Mouse (Mus musculus) cortical plate, adult 2 months (tissue): ENCODE results near the gene Hoxa9. TPM values are rescaled to one million over a fixed set of nuclear protein-coding genes. Genes with fewer than 3 reads are reported as not detected.

Source experiments
- H3K27ac ChIP-seq: fragments of 200-500 bp; 2 replicates; pipeline ENCODE4 v1.5.1; 2012; ENCODE audit warnings: low read length, control low read depth, inconsistent platforms; ENCODE audit not compliant: insufficient read depth
- H3K4me1 ChIP-seq: fragments of 200-500 bp; 2 replicates; pipeline ENCODE4 v1.6.1; 2011; ENCODE audit warnings: low read length; ENCODE audit not compliant: control insufficient read depth, insufficient read depth
- H3K4me3 ChIP-seq: fragments of 200-500 bp; 2 replicates; pipeline ENCODE4 v1.5.1; 2011; ENCODE audit warnings: mild to moderate bottlenecking, low read length, control low read depth; ENCODE audit not compliant: insufficient read depth
- CTCF ChIP-seq: fragments of 200-500 bp; IDR thresholded peaks from 2 replicates; pipeline ENCODE4 v1.5.1; 2011; ENCODE audit warnings: mild to moderate bottlenecking, control low read depth, low read length; ENCODE audit not compliant: insufficient read depth; ENCODE audit errors: extremely low read depth
- POLR2A ChIP-seq: fragments of 200-500 bp; IDR thresholded peaks from 2 replicates; pipeline ENCODE4 v1.6.1; 2011; ENCODE audit warnings: mild to moderate bottlenecking, low read length, control low read depth; ENCODE audit not compliant: insufficient read depth; ENCODE audit errors: extremely low read depth
- polyA plus RNA-seq: library from polyadenylated mRNA; depleted of rRNA; stranded (reverse); fragments of >200 nt; gene quantifications from 2 replicates; pipeline ENCODE4 v1.2.3, GENCODE M21; 2012

Gene Hoxa9
- polyA plus RNA-seq, 1 experiment: not detected

- no peak overlapping the region for H3K27ac ChIP-seq
- H3K4me3 ChIP-seq: no peak overlapping the region
- no peaks in the 10 kb centered on the region for H3K4me1 ChIP-seq
- TF ChIP-seq CTCF (no peak), POLR2A (no peak)
Measured at GRCm38 (mm10) chr6:52268341-52268740, 37.5 kb upstream of the Hoxa9 start.

GRCm38 (mm10) chr6:52267691-52268090 is 36.8 kb upstream of the Hoxa9 start:
- TF ChIP-seq CTCF (no peak), POLR2A (no peak)
- no peaks in the 10 kb centered on the region for H3K4me1 ChIP-seq
- H3K4me3 ChIP-seq: no peak overlapping the region
- no peak overlapping the region for H3K27ac ChIP-seq

DNA sequence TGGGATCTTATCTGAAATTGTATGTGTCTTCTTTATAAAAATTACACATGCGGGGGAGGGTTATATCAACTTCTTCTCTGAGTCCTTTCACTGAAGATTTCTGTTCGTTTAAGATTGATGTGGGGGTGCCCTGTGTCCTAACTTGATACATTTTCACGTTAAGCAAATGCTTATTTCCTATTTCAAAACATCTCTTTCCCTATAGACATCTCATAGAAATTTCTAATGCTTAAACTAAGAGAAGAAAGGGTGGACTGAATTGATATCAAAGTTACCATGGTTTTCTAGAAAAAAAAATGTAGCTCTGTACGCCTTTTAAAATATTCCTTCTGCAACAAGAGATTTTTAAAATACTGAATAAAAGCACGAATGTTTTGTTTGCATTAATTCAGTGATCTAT is 36.3 kb upstream of the Hoxa9 start:
- TF ChIP-seq POLR2A (no peak), CTCF (no peak)
- H3K27ac ChIP-seq: no peak overlapping the region

DNA sequence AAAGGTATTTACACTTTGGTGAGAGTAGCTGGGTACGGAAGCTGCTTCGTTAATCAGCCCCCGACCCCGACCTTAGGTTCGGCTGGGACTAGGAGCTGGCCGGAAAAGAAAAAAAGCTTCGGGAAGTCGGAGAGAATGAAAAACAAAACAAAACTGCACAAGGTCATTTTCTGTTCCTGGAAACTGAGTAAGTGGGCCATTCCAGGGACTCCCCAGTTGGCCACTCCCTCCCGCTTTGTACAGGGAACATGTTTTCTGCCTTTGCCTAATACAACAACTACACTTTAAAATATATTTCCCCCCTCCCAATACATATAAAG is 35.7 kb upstream of the Hoxa9 start:
- Histone ChIP-seq H3K27ac (no peak overlapping the region), H3K4me1 (no peaks in the 10 kb centered on the region), H3K4me3 (no peak overlapping the region)
- TF ChIP-seq CTCF (no peak), POLR2A (no peak)

More for the DNA sequence above, 36.3 kb upstream of the Hoxa9 start:
- Histone ChIP-seq H3K4me1 (no peaks in the 10 kb centered on the region), H3K4me3 (no peak overlapping the region)

- Histone ChIP-seq H3K27ac (no peak overlapping the region), H3K4me1 (no peaks in the 10 kb centered on the region), H3K4me3 (no peak overlapping the region)
- TF ChIP-seq CTCF (no peak), POLR2A (no peak)
Measured at GRCm38 (mm10) chr6:52265913-52266665, 35.2 kb upstream of the Hoxa9 start.

DNA sequence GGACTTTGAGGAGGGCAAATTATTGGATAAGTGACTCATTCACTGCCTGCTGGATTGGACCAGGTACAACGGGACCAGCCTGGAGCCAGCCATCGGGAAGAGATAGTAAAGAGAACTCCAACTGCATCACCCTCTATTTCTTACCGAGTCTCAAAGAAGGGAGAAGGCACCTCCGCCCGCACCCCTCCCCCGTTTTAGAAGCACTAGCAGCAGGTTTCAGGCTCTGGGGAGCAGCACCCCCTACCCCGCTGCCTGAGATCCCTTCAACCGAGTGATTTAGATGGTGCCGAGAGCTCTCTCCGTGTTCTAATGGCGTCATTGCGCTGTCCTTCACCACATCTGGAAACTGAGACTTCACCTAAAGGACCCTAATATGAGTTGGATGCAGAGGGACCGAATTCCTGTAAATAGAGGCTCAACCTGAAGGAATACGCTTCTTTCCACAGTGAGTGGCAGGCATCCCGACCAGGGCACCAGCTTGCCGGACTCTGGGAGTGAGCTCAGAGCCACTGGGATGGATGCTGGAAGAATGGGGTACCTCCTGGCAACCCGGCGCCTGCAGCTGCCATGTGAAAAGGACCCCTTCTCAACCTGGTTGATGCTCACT is 34.5 kb upstream of the Hoxa9 start:
- TF ChIP-seq POLR2A (no peak), CTCF (no peak)
- Histone ChIP-seq H3K4me3 (no peak overlapping the region), H3K4me1 (no peaks in the 10 kb centered on the region), H3K27ac (no peak overlapping the region)

GRCm38 (mm10) chr6:52264106-52264790 is 33.4 kb upstream of the Hoxa9 start:
- Histone ChIP-seq H3K4me1 (no peaks in the 10 kb centered on the region), H3K27ac (no peak overlapping the region), H3K4me3 (no peak overlapping the region)
- TF ChIP-seq POLR2A (no peak), CTCF (no peak)

- no peak overlapping the region for H3K4me3 ChIP-seq
- no peak overlapping the region for H3K27ac ChIP-seq
- TF ChIP-seq CTCF: no peak
- TF ChIP-seq POLR2A: no peak
- no peaks in the 10 kb centered on the region for H3K4me1 ChIP-seq
Measured at GRCm38 (mm10) chr6:52263321-52263585, 32.4 kb upstream of the Hoxa9 start.

- H3K4me1 ChIP-seq: no peaks in the 10 kb centered on the region
- no peak overlapping the region for H3K4me3 ChIP-seq
- TF ChIP-seq CTCF: no peak
- no peak for TF ChIP-seq POLR2A
- no peak overlapping the region for H3K27ac ChIP-seq
Measured at GRCm38 (mm10) chr6:52262463-52263320, 31.8 kb upstream of the Hoxa9 start.
